Mouse (Mus musculus) spleen, adult 12 weeks (tissue): Measurements from ENCODE around the gene Dbnl.

Experiments
- DNase-seq: peaks from one replicate; pipeline ENCODE4 v3.0.0; 2022; ENCODE audit warnings: low spot score

Gene Dbnl

GRCm38 (mm10) chr11:5837251-5838246, 49.3 kb downstream of the Dbnl start, which contains the start of gene Polm:
TSS of gene Polm (minus strand) at chr11:5838016.
- peak; percentile 85 for DNase-seq

DNA sequence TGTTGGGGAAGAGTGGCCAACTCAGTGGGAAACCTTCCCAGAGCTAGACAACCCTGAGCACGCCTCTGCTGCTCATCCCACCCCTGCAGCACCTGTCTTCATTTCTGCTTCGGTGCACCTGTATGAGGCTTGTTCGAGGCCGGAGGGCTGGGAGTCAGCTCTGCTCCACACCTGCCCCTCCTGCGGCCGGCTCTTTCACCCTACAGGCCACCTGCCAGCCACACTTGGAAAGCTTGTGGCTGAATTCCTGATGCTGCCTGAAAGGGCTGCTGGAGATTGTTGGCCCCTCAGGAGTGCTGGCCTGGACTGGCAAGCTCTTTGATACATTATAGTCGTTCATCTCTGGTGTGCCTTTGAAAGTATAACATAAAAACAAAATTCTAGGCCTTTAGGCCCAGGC, 52.1 kb downstream of the Dbnl start:
- DNase-seq: no peak

DNA sequence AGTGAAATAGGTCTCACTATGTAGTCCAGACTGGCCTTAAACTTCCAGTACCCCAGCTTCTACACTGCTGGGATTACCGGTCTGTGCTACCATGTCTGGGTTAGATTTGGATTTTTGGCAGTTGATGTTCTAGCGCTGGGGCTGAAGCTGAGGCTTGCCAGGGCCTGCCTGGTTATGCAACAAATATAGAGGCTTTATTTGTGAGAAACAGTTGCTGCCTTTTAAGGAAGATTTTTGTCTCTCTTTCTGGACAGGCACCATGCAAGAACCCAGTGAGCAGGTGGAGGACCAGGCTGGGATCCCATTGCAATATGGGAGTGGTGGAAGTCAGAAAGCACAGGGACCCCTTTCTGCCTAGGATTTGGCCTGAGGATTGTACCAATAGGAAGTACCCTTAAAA, 53.5 kb downstream of the Dbnl start:
- no peak for DNase-seq

DNA sequence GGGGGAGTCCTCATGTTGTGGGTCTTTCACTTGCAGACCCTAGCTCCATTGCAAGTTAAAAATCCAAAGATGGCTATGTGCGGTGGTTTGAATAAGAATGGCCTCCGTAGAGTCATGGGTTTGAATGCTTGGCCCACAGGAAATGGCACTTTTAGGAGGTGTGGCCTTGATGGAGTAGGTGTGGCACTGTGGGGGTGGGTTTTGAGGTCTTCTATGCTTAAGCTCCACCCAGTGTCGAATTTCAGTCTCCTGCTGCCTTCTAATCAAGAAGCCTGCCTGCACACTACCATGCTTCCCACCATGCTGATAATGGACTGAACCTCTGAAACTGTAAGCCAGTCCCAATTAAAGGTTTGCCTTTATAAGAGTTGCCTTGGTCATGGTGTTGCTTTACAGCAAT, 54.8 kb downstream of the Dbnl start:
- no peak for DNase-seq

- DNase-seq: no peak
Measured at GRCm38 (mm10) chr11:5846639-5847345, 58.5 kb downstream of the Dbnl start.

- no peak for DNase-seq
Measured at GRCm38 (mm10) chr11:5848741-5849140, 60.5 kb downstream of the Dbnl start.

GRCm38 (mm10) chr11:5849316-5849715, 61.0 kb downstream of the Dbnl start:
- no peak for DNase-seq

- DNase-seq: no peak
Measured at GRCm38 (mm10) chr11:5850452-5850851, 62.2 kb downstream of the Dbnl start.
